Mouse (Mus musculus): Measurements from ENCODE around the gene Zmiz1.

DNA sequence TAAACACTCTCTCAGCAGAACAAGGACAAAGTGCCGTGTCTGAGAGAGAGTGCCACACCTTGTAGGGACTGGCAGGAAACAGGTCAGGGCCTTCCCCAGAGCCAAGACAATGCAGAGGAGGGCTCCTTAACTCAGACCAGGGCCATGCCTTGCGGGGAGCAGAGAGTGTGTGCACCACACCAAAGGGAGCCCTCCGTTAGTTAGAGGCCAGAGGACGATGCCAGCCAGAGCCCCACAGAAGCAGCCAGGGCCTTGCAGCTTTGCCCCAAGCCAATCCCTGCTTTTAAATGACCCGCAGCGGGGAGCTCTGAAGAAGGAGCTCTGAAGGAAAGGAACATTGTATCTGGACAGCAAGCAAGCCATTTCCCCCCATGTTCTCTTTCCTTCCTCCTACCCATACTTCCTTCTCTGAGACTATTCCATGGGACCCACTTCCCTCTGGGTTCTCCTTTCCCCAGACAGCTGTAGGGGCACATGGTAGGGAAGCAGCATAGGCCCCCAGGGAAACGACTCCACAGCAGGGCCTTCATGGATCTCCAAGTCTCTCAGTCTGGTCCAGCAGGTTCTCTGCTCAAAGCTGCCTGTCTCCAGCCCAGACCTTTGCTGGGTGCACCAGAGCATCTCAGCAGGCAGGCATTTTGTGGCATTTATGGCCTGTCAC, 204.8 kb downstream of the Zmiz1 start:
- TF ChIP-seq CTCF (IDR thresholded peaks at IDR 0.05; ENCODE audit: insufficient read depth, low read length) (no peak), POLR2A (IDR thresholded peaks at IDR 0.05; ENCODE audit: borderline replicate concordance, extremely low read depth, low read depth, low read length) (no peak)
